Mouse (Mus musculus) kidney, embryonic 16.5 days (tissue): ENCODE results near the gene Acap2. TPM values are rescaled to one million over a fixed set of nuclear protein-coding genes. Genes with fewer than 3 reads are reported as not detected.
A peak's percentile ranks its signal among the peaks of the same experiment; 100 is the strongest.

ENCODE experiments used
- ATAC-seq: fragments of 200-750 bp; cut with Nextera tagmentation; 2 replicates; pipeline ENCODE4 v1.8.0; 2017; ENCODE audit warnings: moderate TSS enrichment; ENCODE audit not compliant: low FRiP score, low TSS enrichment
- H3K27ac ChIP-seq: fragments of 300-500 bp; sonication (generic); 2 replicates; pipeline ENCODE4 v1.5.1; 2014; ENCODE audit warnings: low read length
- H3K27me3 ChIP-seq: fragments of 300-500 bp; sonication (generic); 2 replicates; pipeline ENCODE4 v1.6.1; 2014; ENCODE audit warnings: low read length, control low read depth, mixed read lengths; ENCODE audit not compliant: insufficient read depth
- H3K36me3 ChIP-seq: fragments of 300-500 bp; sonication (generic); 2 replicates; pipeline ENCODE4 v1.6.1; 2014; ENCODE audit warnings: low read length, control low read depth, mixed read lengths; ENCODE audit not compliant: insufficient read depth
- H3K4me1 ChIP-seq: fragments of 300-500 bp; sonication (generic); 2 replicates; pipeline ENCODE4 v1.6.1; 2014; ENCODE audit warnings: low read length, control low read depth, mixed read lengths; ENCODE audit not compliant: insufficient read depth
- H3K4me2 ChIP-seq: fragments of 300-500 bp; sonication (generic); replicated peaks from 2 replicates; pipeline ENCODE4 v1.6.1; 2014; ENCODE audit warnings: low read depth, low read length
- H3K4me3 ChIP-seq: fragments of 300-500 bp; sonication (generic); 2 replicates; pipeline ENCODE4 v1.5.1; 2014; ENCODE audit warnings: mild to moderate bottlenecking, low read length
- H3K9ac ChIP-seq: fragments of 300-500 bp; sonication (generic); replicated peaks from 2 replicates; pipeline ENCODE4 v1.6.1; 2014; ENCODE audit warnings: low read length
- H3K9me3 ChIP-seq: fragments of 300-500 bp; sonication (generic); 2 replicates; pipeline ENCODE4 v1.6.1; 2016; ENCODE audit warnings: low read length, control low read depth
- WGBS: fragments of 180-500 bp; shearing (Covaris S2); extraction: QIAGEN DNeasy Blood & Tissue Kit; methylation state at CpG from one replicate; pipeline ENCODE4 v1.1.7; 2014; 5-methylcytosine and 5-hydroxymethylcytosine counted together
- polyA plus RNA-seq: library from polyadenylated mRNA; unstranded; fragments of >200 nt; fragmentation: Nextera tagmentation; extraction: Ambion mirVana; gene quantifications from 2 replicates; pipeline ENCODE4 v1.2.1, GENCODE M21; 2015

Acap2 gene
- polyA plus RNA-seq, 1 experiment from 2014 or later, result 18.2 TPM

DNA sequence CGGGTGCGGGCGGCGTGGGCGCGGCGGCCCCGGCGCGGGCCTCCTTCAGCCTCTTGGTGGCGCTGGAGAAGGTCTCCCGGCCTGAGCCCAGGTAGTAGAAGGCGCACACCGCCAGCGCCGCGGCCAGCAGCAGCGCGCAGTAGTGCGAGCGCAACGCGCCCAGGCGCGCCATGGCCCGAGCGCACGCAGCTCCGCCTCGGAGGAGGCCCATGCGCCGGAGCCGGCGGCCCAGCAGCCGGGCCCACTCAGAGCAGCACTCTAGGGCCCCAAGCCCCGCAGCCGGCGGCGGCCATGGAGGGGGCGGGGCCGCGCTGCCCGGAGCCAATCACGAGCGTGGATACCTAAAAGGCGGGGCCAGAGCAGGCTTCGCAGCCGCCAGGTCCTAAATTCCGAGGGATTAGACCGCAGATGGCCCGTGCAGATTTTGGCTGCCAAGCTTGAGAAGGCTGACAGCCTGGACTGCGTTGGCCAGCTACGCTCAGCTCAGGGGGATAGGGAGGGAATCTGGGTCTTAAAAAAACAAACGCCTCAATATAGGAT is 119.8 kb downstream of the Acap2 start, which contains the start of gene Xxylt1:
TSS of gene Xxylt1 (minus strand) at position 308 of the 540 bp plus-strand sequence.
- peak; percentile 98 for ATAC-seq
- Histone ChIP-seq H3K4me2 (peak within 1 kb of the TSS; percentile 97), H3K9me3 (no peaks in the 10 kb centered on the region), H3K4me3 (peak within 1 kb of the TSS; percentile 63), H3K27ac (peak within 1 kb of the TSS; percentile 89), H3K36me3 (0 out of 2 replicates have a peak, but pooled peaks cover 3% of the 10 kb centered on the region), H3K27me3 (no peaks in the 10 kb centered on the region), H3K4me1 (peaks cover 15% of the 10 kb centered on the region), H3K9ac (peak within 1 kb of the TSS; percentile 83)
- 0% methylated on average over 54 of the region's 54 CpGs for WGBS

DNA sequence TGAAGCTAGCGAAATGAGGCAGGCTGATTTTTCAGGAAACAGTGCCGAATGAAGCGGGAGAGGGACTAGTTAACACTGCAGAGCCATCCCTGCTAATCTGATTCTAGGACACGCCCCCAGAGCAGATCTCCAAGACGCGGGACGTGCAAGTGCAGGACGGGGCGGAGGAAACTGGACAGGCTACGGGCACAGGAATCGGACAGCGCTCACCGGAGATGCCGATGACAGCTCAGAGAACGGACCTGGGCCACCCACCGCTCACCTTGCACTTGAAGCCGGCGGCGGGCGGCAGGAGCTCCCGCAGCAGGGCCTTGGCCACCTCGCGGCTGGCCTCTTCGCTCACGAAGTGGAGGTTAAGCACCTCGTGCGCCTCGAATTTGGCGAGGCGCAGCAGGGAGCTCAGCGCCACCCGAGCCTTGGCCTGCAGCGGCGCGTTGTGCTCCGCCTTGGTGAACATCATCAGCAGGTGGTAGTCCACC is 120.4 kb downstream of the Acap2 start:
- no peaks in the 10 kb centered on the region for H3K27me3 ChIP-seq
- peak overlapping the region; percentile 83 for H3K9ac ChIP-seq
- H3K27ac ChIP-seq, result peak overlapping the region; percentile 89
- H3K4me2 ChIP-seq, result peak overlapping the region; percentile 97
- H3K36me3 ChIP-seq, result 0 out of 2 replicates have a peak, but pooled peaks cover 3% of the 10 kb centered on the region
- peak; percentile 79 for ATAC-seq
- peak overlapping the region; percentile 63 for H3K4me3 ChIP-seq
- no peaks in the 10 kb centered on the region for H3K9me3 ChIP-seq
- peaks cover 15% of the 10 kb centered on the region for H3K4me1 ChIP-seq
- WGBS, result 0% methylated on average over 36 of the region's 36 CpGs

DNA sequence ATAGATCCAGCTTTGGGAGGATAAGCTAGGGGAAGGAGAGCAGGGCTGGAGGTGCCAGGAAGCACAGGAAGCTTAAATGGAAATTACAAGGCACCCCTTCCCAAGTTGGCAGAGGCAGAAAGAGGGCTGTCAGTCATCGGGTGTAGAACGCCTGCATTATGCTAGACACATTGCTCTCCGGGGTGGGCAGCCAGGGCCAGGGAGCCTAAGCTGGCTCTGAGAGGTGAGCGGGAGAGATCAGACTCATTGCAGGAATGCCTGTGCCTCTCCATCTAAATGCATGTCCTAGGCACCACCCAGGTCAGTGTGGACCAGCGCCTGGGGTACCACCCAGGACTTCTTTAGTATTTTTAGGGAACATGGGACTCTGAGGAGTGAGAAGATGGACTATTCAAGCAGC is 123.6 kb downstream of the Acap2 start:
- H3K4me1 ChIP-seq, result peaks cover 15% of the 10 kb centered on the region
- 95% methylated on average over 5 of the region's 5 CpGs for WGBS
- no peak for ATAC-seq
- 0 out of 2 replicates have a peak, but pooled peaks cover 3% of the 10 kb centered on the region for H3K36me3 ChIP-seq
- H3K27me3 ChIP-seq, result no peaks in the 10 kb centered on the region
- no peak overlapping the region for H3K9ac ChIP-seq
- H3K4me3 ChIP-seq, result no peak overlapping the region
- no peak overlapping the region for H3K4me2 ChIP-seq
- no peaks in the 10 kb centered on the region for H3K9me3 ChIP-seq
- H3K27ac ChIP-seq, result no peak overlapping the region

DNA sequence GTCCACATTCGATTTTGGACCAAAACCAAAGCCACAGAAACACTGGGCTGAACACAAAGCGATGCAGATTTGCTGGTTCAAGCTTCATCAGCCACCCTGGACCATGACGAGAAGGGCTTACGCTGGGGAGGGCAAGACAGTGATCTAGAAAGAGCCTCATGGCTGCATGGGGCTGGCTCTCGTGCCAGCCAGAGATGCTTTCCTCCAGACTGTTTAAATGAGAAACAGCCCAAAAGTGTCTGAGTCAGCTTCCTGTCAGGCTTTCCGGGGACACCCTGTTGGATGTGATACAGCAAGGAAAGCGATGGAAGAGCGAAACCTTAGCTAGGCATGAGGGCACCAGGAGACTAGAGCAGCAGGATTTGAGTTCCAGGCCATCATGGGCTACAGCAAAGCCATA is 124.6 kb downstream of the Acap2 start:
- Histone ChIP-seq H3K27ac (no peak overlapping the region), H3K4me1 (peaks cover 8% of the 10 kb centered on the region), H3K4me2 (no peak overlapping the region), H3K4me3 (no peak overlapping the region), H3K27me3 (no peaks in the 10 kb centered on the region), H3K9me3 (no peaks in the 10 kb centered on the region), H3K36me3 (0 out of 2 replicates have a peak, but pooled peaks cover 3% of the 10 kb centered on the region), H3K9ac (no peak overlapping the region)
- WGBS, result 82% methylated on average over 8 of the region's 8 CpGs
- ATAC-seq, result no peak

DNA sequence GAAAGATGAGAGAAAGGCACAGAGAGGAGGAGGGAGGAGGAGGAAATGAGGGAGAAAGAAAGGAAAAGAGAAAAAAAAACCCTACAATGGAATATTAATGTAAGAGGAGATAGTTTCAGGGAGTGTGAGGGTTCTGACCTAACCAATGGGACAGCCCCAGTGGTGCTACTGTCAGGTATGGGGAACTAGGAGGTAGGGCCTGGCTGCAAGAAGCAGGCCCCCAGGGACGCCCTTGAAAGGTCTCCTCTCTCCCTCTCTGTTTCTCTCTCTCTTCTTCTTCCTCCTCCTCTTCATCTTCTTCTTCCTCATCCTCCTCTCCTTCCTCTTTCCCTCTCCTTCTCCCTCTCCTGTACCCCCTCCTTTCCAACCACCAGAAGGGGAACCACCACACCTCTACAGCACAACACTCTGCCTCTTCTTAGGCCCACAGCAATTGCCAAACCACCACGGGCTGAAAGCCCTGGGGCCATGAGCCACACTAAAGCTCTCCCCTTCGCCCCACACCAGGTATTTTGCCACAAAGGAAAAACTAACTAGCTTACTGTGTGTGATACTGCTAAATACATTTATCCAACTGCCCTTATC is 126.6 kb downstream of the Acap2 start:
- WGBS, result 85% methylated on average over 3 of the region's 3 CpGs
- Histone ChIP-seq H3K9ac (no peak overlapping the region), H3K36me3 (0 out of 2 replicates have a peak, but pooled peaks cover 3% of the 10 kb centered on the region), H3K4me1 (peaks cover 10% of the 10 kb centered on the region), H3K27ac (no peak overlapping the region), H3K9me3 (no peaks in the 10 kb centered on the region), H3K4me3 (no peak overlapping the region), H3K4me2 (no peak overlapping the region), H3K27me3 (no peaks in the 10 kb centered on the region)
- no peak for ATAC-seq

DNA sequence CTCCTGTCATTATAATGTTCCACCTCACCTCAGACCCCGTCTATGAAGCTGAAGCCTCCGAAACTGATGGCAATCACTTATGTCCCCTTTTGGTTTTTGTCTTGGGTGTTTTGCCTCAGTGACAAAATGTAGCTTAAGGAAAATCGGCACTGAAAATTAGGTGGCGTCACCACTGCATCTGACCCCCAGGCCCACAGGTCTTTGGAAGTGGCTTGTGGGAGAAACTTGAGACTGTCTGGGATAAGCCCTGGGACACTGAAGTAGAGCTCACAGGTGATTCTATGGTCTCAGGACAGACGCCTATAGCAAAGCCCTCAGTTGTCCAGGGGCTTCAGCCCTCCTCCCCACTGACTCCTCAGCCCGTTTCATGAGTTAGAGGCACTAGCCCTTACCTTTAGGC is 129.3 kb downstream of the Acap2 start:
- no peak overlapping the region for H3K27ac ChIP-seq
- no peak overlapping the region for H3K4me2 ChIP-seq
- H3K9ac ChIP-seq, result 0 out of 2 replicates have a peak overlapping the region, but pooled peaks have one; percentile 4
- H3K4me3 ChIP-seq, result no peak overlapping the region
- H3K36me3 ChIP-seq, result no peaks in the 10 kb centered on the region
- no peaks in the 10 kb centered on the region for H3K9me3 ChIP-seq
- H3K27me3 ChIP-seq, result no peaks in the 10 kb centered on the region
- H3K4me1 ChIP-seq, result peaks cover 21% of the 10 kb centered on the region
- ATAC-seq, result no peak
- 81% methylated on average over 6 of the region's 6 CpGs for WGBS

DNA sequence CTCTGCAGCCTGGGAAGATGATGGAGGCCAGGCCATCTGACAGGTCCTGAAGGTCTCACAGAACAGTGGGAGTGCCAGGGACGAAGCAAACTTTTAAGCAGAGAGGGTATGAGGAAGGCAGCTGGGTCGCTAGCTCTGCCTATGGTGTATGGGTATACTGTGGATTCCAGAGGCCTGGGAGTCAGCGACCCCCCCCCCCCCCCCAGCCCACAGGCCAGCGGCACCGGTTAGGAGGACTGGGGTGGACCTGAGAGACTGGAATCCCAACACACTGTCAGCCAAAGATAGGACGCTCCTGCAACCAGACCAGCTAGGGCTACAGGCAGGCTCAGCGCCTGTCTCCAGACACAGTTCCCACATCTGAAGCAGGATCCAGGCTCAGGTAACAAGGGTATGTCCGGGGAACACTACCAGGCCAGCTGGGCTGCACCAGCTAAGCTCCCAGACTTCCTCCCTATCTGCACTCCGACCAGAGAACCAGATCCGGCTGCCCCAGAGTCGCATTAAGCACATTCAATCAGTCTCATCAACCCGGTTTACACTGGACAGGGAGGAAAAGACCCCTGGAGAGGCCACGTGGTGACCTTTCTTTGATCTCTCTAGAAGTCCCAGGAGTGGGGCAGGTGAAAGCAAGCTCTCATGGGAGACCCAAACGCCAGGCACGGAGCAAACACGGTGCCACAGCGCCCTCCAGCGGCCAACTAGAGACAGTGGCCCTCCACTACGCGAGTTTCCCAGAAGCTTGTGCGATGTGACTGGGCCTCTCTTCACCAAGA is 130.5 kb downstream of the Acap2 start:
- peaks cover 21% of the 10 kb centered on the region for H3K4me1 ChIP-seq
- peak; percentile 86 for ATAC-seq
- peak overlapping the region; percentile 31 for H3K4me2 ChIP-seq
- no peaks in the 10 kb centered on the region for H3K9me3 ChIP-seq
- 11% methylated on average over 19 of the region's 21 CpGs for WGBS
- H3K9ac ChIP-seq, result peak overlapping the region; percentile 42
- H3K27me3 ChIP-seq, result no peaks in the 10 kb centered on the region
- peak overlapping the region; percentile 49; the same call in 1 of the 2 replicates for H3K27ac ChIP-seq
- no peaks in the 10 kb centered on the region for H3K36me3 ChIP-seq
- no peak overlapping the region for H3K4me3 ChIP-seq

DNA sequence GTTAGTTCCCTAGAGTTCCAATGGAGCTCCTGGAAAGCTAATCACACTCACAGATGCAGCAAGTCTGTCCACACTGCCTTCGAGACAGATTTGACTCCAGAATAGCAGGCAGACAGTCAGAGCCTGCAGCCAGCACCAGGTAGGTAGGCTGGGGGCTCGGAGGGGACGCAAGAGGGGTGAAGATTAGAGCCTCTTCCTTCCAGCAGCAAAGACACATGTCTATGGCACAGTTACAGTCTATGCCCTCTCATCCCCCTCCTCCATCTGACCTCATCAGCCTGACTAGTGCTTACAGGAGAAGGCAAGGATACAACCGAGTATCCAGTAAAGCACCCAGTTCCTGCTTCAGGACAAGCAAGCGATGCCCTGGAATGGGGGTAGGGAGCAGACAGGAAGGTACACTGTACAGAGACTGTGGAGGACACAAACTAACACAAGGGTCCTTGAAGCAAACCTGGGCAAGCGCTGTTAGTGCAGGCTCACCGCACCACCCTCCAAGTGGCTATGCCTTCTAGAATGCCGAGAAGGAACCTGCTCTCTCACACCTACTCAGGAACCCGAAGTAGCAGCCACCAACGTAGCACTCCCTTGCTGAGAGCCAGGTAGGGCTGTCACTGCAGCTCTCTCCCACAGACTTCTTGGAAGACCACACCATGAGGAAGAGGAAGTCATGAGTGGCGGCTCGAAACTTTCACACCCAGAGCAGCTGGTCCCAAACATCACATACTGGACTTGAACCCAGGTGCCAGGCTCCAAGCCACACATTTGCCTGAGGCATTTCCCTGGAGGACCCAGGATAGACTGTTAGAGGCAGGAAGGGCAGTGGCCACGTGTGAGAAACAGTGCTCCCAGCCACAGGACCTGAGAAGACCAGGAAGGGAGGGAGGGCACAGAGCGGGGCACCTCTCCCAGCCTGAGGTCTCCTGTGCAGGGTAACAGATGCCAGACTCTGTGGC is 131.6 kb downstream of the Acap2 start:
- ATAC-seq, result no peak
- Histone ChIP-seq H3K4me3 (no peak overlapping the region), H3K27me3 (no peaks in the 10 kb centered on the region), H3K9me3 (no peaks in the 10 kb centered on the region), H3K27ac (no peak overlapping the region), H3K4me1 (peaks cover 21% of the 10 kb centered on the region), H3K36me3 (no peaks in the 10 kb centered on the region), H3K4me2 (no peak overlapping the region), H3K9ac (0 out of 2 replicates have a peak overlapping the region, but pooled peaks have one; percentile 8)
- WGBS, result 75% methylated on average over 14 of the region's 14 CpGs

DNA sequence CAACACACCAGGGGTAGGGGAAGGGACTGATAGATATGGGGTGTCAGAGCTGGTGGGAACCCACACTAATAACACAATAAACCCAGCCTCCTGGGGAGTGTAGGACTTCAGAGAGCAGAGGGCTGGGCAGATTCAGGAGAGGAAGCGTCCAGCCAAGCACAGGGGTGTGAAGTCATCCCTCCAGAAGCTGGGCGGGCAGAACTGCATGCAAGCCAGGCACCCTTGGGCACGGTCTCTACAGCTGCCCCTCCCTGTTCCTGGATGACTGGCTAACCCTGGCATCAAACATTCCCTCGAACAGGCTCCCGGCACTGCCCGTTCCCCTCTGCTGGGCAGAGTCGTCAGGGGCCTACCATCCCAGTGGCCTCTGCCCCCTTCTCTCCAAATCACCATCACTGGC is 132.8 kb downstream of the Acap2 start:
- H3K4me2 ChIP-seq, result no peak overlapping the region
- peak; percentile 57 for ATAC-seq
- H3K4me3 ChIP-seq, result no peak overlapping the region
- H3K36me3 ChIP-seq, result no peaks in the 10 kb centered on the region
- 47% methylated on average over 7 of the region's 7 CpGs for WGBS
- no peaks in the 10 kb centered on the region for H3K9me3 ChIP-seq
- H3K9ac ChIP-seq, result 0 out of 2 replicates have a peak overlapping the region, but pooled peaks have one; percentile 6
- peaks cover 21% of the 10 kb centered on the region for H3K4me1 ChIP-seq
- no peaks in the 10 kb centered on the region for H3K27me3 ChIP-seq
- H3K27ac ChIP-seq, result no peak overlapping the region
